Mouse (Mus musculus) limb, embryonic 10.5 days (tissue): Measurements from ENCODE around the gene Ralgps2. TPM values are rescaled to one million over a fixed set of nuclear protein-coding genes. Genes with fewer than 3 reads are reported as not detected.

ENCODE experiments used
- DNase-seq: peaks from one replicate; pipeline ENCODE4 v3.0.0-alpha.2; 2017; ENCODE audit warnings: low spot score
- H3K27ac ChIP-seq: fragments of 300-500 bp; sonication (generic); 2 replicates; pipeline ENCODE4 v1.5.1; 2016; ENCODE audit warnings: mild to moderate bottlenecking
- H3K27me3 ChIP-seq: fragments of 300-500 bp; sonication (generic); 2 replicates; pipeline ENCODE4 v1.6.1; 2016; ENCODE audit warnings: low read depth, mild to moderate bottlenecking; ENCODE audit not compliant: poor library complexity, severe bottlenecking
- H3K36me3 ChIP-seq: fragments of 300-500 bp; sonication (generic); 2 replicates; pipeline ENCODE4 v1.6.1; 2016; ENCODE audit warnings: mild to moderate bottlenecking, moderate library complexity
- H3K4me1 ChIP-seq: fragments of 300-500 bp; sonication (generic); 2 replicates; pipeline ENCODE4 v1.6.1; 2016
- H3K4me3 ChIP-seq: fragments of 300-500 bp; sonication (generic); 2 replicates; pipeline ENCODE4 v1.5.1; 2016; ENCODE audit warnings: mild to moderate bottlenecking, moderate library complexity
- H3K9me3 ChIP-seq: fragments of 300-500 bp; sonication (generic); replicated peaks from 2 replicates; pipeline ENCODE4 v1.6.1; 2016; ENCODE audit warnings: mild to moderate bottlenecking
- WGBS: fragments of 180-500 bp; shearing (Covaris S2); methylation state at CpG from one replicate; pipeline ENCODE4 v1.1.7; 2016; 5-methylcytosine and 5-hydroxymethylcytosine counted together
- polyA plus RNA-seq: library from polyadenylated mRNA; unstranded; fragments of >200 nt; fragmentation: Nextera tagmentation; extraction: Ambion mirVana; gene quantifications from 2 replicates; pipeline ENCODE4 v1.2.1, GENCODE M21; 2016

Gene Ralgps2
- polyA plus RNA-seq, 1 experiment from 2014 or later, result 104 TPM

DNA sequence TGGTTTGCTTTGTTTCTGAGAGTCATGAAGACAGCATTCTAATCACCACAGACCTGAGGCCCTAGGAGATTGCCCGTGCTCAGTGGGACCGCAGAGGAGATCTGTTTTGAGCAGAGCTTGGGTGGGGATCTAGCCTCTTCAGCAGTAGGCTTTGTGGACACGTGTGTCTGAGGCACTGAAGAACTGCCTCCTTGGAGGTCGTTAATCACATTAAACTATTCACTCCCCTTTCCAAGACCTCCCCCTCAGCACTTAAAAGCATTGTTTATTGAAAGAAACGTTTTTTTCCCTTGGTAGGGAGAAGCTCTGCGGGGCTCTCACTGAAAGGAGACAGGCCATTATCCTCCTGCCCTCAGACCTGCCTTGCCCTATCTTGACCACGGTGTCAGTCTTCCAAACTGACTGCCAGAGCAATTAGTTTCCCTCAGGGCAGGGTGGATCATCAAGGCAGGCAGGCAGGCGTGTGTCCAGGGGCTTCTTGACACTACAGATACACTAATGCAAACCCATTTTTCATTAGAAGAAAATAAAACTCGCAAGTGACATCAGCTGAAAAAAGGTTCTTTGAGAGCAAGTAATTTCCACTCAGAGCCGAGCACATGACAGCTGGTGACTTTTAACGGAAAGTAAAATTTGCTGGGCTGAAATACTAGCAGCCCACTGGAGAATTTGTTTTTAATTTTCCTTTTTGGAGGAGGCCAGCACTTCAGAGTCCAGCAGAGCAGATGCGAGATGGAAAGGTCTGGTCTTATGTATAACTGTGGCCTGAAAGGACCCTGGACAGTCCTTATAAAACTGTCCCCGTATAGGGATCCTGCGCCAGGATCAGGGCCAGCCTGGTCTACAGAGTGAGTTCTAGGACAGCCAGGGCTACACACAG is 157.2 kb downstream of the Ralgps2 start:
- no peak for DNase-seq
- H3K36me3 ChIP-seq, result no peaks in the 10 kb centered on the region
- 22% methylated on average over 14 of the region's 14 CpGs for WGBS
- H3K4me1 ChIP-seq, result peaks cover 62% of the 10 kb centered on the region
- peak overlapping the region; percentile 78 for H3K27ac ChIP-seq
- H3K9me3 ChIP-seq, result no peaks in the 10 kb centered on the region
- no peak overlapping the region for H3K4me3 ChIP-seq
- peaks cover 5% of the 10 kb centered on the region; the same call in 1 of the 2 replicates for H3K27me3 ChIP-seq

DNA sequence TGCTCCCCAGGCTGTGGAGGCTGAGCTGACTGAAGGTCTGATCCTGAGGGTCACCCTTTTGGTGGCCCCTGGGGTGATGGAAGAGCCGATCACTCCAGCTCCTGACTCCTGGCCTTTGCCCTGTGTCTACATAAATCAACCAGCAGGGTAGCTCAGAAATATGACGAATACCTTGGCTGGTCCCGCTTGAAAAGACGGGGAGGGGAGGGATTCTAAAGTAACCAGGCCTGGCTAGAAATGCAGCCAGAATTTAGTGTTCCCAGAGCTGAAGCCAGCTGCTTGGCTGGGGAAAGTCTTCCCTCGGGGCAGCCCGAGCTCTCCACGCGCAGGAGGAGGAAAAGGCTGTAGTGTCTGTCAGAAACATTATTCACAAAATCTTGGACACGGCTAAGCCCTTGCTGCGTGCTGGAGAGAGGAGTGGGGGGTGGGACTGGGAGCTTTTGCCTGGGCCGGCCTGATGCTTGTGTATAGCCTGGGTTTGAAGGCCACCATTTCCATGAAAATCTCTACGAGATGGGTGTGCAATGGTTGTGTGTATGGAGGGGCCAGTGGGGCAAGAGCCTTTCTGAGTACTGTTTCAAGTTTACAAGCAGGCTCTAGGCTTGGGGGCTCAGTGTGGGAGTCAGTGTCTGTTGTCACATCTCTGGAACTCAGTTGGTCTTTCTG is 158.2 kb downstream of the Ralgps2 start:
- Histone ChIP-seq H3K27ac (peak overlapping the region; percentile 78), H3K36me3 (no peaks in the 10 kb centered on the region), H3K9me3 (no peaks in the 10 kb centered on the region), H3K4me3 (peak overlapping the region; percentile 25; the same call in 1 of the 2 replicates), H3K4me1 (peaks cover 61% of the 10 kb centered on the region), H3K27me3 (peaks cover 5% of the 10 kb centered on the region; the same call in 1 of the 2 replicates)
- WGBS, result 11% methylated on average over 12 of the region's 12 CpGs
- DNase-seq, result peak; percentile 69

DNA sequence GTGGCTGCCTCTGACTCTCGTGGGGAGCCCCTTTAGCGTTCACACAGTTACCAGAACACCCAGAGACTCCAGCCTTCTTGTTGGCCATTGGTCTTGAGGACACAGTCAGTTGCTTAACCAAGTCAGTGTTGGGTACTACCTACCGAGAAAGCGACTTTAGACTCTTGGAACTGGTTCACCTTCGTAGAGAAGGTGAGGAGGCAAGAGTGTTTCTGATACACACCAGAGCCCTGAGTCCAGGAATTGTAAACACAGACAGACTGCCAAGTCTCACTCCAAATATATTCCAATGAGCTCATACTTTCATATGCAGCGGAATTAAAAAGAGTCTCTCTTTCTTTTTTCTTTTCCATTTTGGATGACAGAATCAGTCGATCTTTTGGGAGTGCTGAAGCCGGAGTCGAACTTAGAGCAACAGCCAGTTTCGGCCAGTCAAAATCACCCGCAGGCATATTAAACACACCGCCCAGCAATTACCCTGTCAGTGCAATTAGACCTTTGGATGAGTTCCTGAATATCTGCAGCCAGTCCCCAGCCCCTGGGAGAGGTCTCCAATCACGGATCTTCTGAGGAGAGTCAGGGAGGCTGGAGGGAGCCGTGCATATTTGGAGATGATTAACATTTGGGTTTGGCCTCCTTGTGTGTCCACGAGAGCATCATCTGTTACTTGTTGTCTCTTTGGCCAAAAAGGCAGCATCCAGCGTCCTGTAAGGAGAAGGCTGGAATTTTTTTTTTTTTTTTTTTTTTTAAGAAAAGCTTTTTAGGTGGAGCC is 159.0 kb downstream of the Ralgps2 start:
- Histone ChIP-seq H3K9me3 (no peaks in the 10 kb centered on the region), H3K36me3 (no peaks in the 10 kb centered on the region), H3K4me1 (peaks cover 63% of the 10 kb centered on the region), H3K27me3 (peaks cover 5% of the 10 kb centered on the region; the same call in 1 of the 2 replicates), H3K4me3 (no peak overlapping the region), H3K27ac (peak overlapping the region; percentile 78; the same call in 1 of the 2 replicates)
- no peak for DNase-seq
- WGBS, result 41% methylated on average over 16 of the region's 16 CpGs

DNA sequence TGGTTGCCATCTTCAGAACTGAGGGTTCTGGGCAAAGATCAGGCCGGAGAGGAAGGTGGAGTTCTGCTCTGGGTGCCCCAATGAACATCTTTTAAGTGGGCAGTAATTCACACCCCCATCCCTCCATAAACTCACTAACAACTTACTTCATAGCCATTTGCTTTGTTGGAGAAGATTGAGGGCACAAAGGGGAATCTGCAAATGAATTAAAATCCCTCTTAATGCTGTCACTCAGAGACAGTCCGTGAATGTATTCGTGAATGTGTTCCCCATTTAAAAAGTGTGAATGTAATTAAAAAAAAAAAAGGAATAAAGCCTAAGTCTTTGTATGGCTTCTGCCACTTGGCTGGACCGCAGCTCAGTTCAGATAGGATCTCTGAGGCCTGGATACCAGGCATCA is 159.8 kb downstream of the Ralgps2 start:
- Histone ChIP-seq H3K36me3 (no peaks in the 10 kb centered on the region), H3K27ac (peak overlapping the region; percentile 81), H3K27me3 (peaks cover 5% of the 10 kb centered on the region; the same call in 1 of the 2 replicates), H3K4me1 (peaks cover 58% of the 10 kb centered on the region), H3K4me3 (0 out of 2 replicates have a peak overlapping the region, but pooled peaks have one; percentile 13), H3K9me3 (no peaks in the 10 kb centered on the region)
- DNase-seq, result no peak
- WGBS, result 52% methylated on average over 4 of the region's 4 CpGs

DNA sequence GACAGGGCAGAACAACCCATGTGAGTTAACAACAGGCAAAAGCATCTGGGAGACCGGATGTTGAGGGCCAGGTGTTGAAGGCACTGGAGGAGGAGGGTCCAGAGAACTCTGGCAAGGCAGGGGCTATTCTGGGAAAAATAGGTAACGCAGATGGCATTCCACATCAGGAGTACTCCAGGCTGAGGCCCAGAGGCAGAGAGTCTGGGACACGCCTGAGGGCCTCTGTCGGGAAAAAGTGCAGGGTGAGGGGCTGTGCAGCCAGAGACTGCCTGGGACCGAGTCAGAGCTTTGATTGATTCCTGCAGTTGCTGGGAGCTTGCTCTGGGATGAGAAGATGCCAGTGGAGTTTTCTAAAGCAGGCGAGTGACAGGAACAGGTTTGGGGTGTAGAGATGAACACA is 160.4 kb downstream of the Ralgps2 start:
- H3K27ac ChIP-seq, result peak overlapping the region; percentile 81
- peaks cover 52% of the 10 kb centered on the region for H3K4me1 ChIP-seq
- H3K36me3 ChIP-seq, result no peaks in the 10 kb centered on the region
- 27% methylated on average over 6 of the region's 6 CpGs for WGBS
- no peaks in the 10 kb centered on the region for H3K9me3 ChIP-seq
- peak; percentile 67 for DNase-seq
- H3K4me3 ChIP-seq, result peak overlapping the region; percentile 13; the same call in 1 of the 2 replicates
- peaks cover 5% of the 10 kb centered on the region; the same call in 1 of the 2 replicates for H3K27me3 ChIP-seq

DNA sequence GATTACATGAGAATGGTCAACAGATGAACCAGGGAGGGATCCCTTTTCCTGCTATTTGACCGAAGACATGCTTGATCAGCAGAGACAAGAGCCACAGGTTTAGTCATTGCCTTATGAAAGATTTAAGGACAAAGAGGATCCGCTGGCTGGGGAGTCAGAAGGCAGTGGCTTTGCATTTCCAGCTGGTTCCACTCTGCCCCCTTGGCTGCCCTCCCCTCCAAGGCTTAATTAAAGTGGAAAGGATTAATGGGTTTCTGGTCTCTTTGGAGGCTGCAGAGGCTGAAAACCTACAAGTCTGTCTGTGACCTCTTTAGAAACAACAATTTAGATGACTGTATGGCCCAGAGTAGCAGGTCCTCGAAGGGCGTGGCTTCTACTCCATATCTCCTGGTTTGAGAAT is 161.5 kb downstream of the Ralgps2 start:
- no peaks in the 10 kb centered on the region for H3K36me3 ChIP-seq
- H3K27ac ChIP-seq, result peak overlapping the region; percentile 81; the same call in 1 of the 2 replicates
- H3K27me3 ChIP-seq, result peaks cover 5% of the 10 kb centered on the region; the same call in 1 of the 2 replicates
- H3K9me3 ChIP-seq, result no peaks in the 10 kb centered on the region
- DNase-seq, result no peak
- H3K4me1 ChIP-seq, result peaks cover 52% of the 10 kb centered on the region
- no peak overlapping the region for H3K4me3 ChIP-seq
- 83% methylated on average over 4 of the region's 4 CpGs for WGBS

DNA sequence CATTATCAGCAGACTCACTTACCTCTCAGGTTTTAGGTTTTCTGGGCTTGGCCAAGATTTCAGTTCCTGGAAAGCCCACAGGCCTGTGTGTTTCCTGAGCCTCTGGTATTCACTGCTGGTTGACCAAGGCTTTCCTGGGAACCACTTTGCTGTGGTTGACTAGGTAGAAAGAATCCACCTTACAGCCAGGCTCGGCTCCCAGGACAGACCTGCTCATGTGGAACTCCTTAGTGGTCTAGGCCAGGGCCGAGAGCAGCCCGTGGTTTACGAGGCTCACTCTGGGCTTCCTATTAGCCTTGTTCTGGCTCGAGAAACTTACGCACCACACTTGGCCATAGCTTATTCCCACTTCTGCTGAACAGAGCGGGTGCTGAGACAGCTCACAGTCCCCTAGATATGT is 163.4 kb downstream of the Ralgps2 start:
- no peak for DNase-seq
- H3K9me3 ChIP-seq, result no peaks in the 10 kb centered on the region
- H3K27ac ChIP-seq, result peak overlapping the region; percentile 53; the same call in 1 of the 2 replicates
- no peak overlapping the region for H3K4me3 ChIP-seq
- no peaks in the 10 kb centered on the region for H3K36me3 ChIP-seq
- 91% methylated on average over 7 of the region's 7 CpGs for WGBS
- peaks cover 5% of the 10 kb centered on the region; the same call in 1 of the 2 replicates for H3K27me3 ChIP-seq
- peaks cover 34% of the 10 kb centered on the region for H3K4me1 ChIP-seq

DNA sequence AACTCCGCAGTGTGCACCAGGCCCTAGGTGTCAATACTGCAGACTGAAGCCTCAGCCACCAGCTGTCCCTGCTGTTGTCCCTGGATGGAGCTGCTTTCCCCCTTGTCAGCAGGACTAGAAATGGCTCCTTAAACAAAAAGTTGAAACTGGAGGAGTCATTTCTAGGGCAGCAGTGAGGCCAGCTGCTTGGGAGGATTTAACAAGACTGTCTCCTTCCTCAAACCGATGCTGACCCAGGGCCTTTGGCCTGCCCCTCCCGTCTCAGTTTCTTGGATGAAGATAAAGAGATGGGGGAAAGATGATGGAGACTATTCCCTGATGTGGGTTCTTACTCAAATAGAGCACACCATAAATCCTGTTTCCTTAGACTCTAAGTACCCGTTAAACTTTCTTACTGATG is 164.2 kb downstream of the Ralgps2 start:
- Histone ChIP-seq H3K4me1 (peaks cover 26% of the 10 kb centered on the region), H3K9me3 (no peaks in the 10 kb centered on the region), H3K4me3 (no peak overlapping the region), H3K27me3 (peaks cover 4% of the 10 kb centered on the region; the same call in 1 of the 2 replicates), H3K36me3 (no peaks in the 10 kb centered on the region), H3K27ac (no peak overlapping the region)
- no peak for DNase-seq
- WGBS, result 83% methylated on average over 4 of the region's 4 CpGs

DNA sequence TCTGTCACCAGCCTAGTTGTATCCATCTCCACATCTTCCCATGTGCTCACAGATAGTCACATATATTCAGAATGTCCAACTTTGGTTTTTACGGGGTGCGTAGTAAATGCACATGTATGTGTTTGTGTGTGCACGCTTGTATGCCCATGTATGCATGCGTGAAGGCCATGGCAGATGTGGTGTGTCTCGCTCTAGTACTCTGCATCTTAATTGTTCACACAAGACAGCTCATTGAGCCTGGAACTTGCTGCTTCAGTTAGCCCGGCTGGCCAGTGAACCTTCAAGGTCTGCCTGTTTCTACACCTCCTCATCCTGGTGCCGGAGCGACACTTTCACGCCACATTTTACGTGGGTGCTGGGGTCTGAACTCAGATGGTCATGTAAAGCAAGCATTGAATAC is 168.6 kb downstream of the Ralgps2 start:
- H3K27ac ChIP-seq, result no peak overlapping the region
- no peak overlapping the region for H3K4me3 ChIP-seq
- WGBS, result 97% methylated on average over 10 of the region's 10 CpGs
- no peaks in the 10 kb centered on the region for H3K27me3 ChIP-seq
- peaks cover 6% of the 10 kb centered on the region; the same call in 1 of the 2 replicates for H3K4me1 ChIP-seq
- DNase-seq, result no peak
- peaks cover 2% of the 10 kb centered on the region; the same call in 1 of the 2 replicates for H3K9me3 ChIP-seq
- H3K36me3 ChIP-seq, result no peaks in the 10 kb centered on the region

DNA sequence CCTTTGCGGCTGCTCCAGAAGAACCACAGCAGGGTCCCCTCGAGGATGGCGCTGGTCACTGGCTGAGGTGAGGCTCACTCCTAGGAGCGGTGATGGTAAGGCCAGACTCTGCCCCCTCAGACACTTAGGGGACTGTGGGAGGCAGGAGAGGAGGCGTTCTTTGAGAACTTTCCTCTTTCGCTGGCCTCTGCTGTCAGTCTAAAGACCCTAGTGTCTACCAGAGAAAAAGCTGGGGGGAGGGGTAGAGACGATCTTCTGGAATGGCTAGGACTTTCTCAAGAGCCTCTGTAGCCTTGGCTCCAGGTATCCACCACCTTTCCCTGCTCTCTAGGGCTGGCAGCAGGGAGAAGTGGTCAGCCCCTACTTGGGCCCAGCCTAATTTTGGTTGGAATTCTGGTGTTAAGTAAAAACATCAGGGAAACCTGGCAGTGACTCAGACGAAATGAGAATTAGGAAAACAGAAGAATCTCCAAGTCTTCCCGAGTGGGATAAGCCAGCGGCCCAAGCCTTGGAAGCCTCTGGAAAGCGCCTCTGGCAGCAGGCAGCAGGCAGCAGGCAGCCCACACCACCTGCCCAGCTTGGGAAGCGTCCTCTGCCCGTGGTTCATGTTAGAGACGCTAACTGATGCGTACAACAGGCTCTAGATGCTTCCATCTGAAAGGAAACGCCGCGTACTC is 169.7 kb downstream of the Ralgps2 start:
- peak overlapping the region; percentile 51; the same call in 1 of the 2 replicates for H3K27ac ChIP-seq
- no peak overlapping the region for H3K4me3 ChIP-seq
- no peaks in the 10 kb centered on the region for H3K36me3 ChIP-seq
- no peak for DNase-seq
- H3K9me3 ChIP-seq, result peaks cover 2% of the 10 kb centered on the region; the same call in 1 of the 2 replicates
- 82% methylated on average over 18 of the region's 18 CpGs for WGBS
- peaks cover 6% of the 10 kb centered on the region; the same call in 1 of the 2 replicates for H3K4me1 ChIP-seq
- no peaks in the 10 kb centered on the region for H3K27me3 ChIP-seq

DNA sequence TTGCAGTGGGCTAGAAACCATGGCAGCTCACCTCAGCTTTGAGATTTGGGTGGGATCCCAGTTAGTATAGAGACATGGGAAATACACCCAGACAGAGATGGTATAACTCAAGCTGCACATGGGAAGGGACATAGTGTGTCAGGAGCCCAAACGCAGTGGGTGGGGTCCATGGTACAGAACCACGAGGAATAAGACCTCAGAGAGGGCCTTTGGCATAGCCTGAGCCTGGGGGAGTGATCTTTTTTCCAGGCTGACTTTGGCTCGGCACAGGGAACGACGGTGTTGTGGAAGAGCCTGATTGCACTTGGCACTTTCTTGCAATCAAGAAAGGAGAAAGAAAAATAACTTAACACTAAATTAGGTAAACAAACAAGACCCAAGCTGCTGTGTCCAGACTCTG is 170.3 kb downstream of the Ralgps2 start:
- H3K4me3 ChIP-seq, result no peak overlapping the region
- no peaks in the 10 kb centered on the region for H3K27me3 ChIP-seq
- H3K4me1 ChIP-seq, result peaks cover 6% of the 10 kb centered on the region; the same call in 1 of the 2 replicates
- H3K36me3 ChIP-seq, result no peaks in the 10 kb centered on the region
- peaks cover 2% of the 10 kb centered on the region; the same call in 1 of the 2 replicates for H3K9me3 ChIP-seq
- H3K27ac ChIP-seq, result no peak overlapping the region
- DNase-seq, result no peak
- 50% methylated on average over 5 of the region's 5 CpGs for whole genome bisulfite sequencing

DNA sequence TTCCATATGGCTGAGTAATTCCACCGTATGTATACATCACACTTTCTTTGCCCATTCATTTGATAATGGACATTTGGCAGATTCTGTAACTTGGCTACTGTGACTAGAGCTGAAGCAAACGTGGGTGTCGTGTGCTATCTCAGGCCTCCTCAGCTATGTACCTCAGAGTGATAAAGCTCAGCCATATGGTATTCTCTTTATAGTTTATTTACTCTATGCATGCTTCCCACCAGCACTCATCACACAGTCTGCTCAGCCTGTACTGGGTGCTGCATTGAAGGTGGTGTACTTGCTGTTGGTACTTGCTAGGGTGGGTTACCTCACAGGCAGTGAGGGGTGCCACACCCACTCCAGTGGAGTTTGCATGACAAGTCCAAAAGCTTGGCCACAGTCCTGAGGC is 174.1 kb downstream of the Ralgps2 start:
- no peak overlapping the region for H3K4me3 ChIP-seq
- H3K27me3 ChIP-seq, result no peaks in the 10 kb centered on the region
- no peaks in the 10 kb centered on the region for H3K36me3 ChIP-seq
- peaks cover 22% of the 10 kb centered on the region for H3K4me1 ChIP-seq
- DNase-seq, result no peak
- 96% methylated on average over 3 of the region's 3 CpGs for WGBS
- H3K9me3 ChIP-seq, result peaks cover 2% of the 10 kb centered on the region; the same call in 1 of the 2 replicates
- no peak overlapping the region for H3K27ac ChIP-seq
